Mouse (Mus musculus) midbrain, embryonic 15.5 days (tissue): ENCODE measurements around the gene Irf2. TPM values are rescaled to one million over a fixed set of nuclear protein-coding genes. Genes with fewer than 3 reads are reported as not detected.
"Not testable (repeated sequence)": the region's sequence is repeated elsewhere in the genome, so short reads cannot be mapped to it uniquely, and the experiment has no call there.

Source experiments
- ATAC-seq: fragments of 200-750 bp; cut with Nextera tagmentation; replicated peaks from 2 replicates; pipeline ENCODE4 v1.8.0; 2017; ENCODE audit warnings: moderate TSS enrichment
- H3K27ac ChIP-seq: fragments of 300-500 bp; sonication (generic); 2 replicates; pipeline ENCODE4 v1.5.1; 2015; ENCODE audit warnings: mild to moderate bottlenecking, inconsistent platforms
- H3K27me3 ChIP-seq: fragments of 300-500 bp; sonication (generic); replicated peaks from 2 replicates; pipeline ENCODE4 v1.6.1; 2015; ENCODE audit warnings: inconsistent platforms
- H3K36me3 ChIP-seq: fragments of 300-500 bp; sonication (generic); replicated peaks from 2 replicates; pipeline ENCODE4 v1.6.1; 2015; ENCODE audit warnings: inconsistent platforms
- H3K4me1 ChIP-seq: fragments of 300-500 bp; sonication (generic); 2 replicates; pipeline ENCODE4 v1.6.1; 2015; ENCODE audit warnings: inconsistent platforms
- H3K4me2 ChIP-seq: fragments of 300-500 bp; sonication (generic); 2 replicates; pipeline ENCODE4 v1.6.1; 2015; ENCODE audit warnings: inconsistent platforms, mild to moderate bottlenecking, moderate library complexity
- H3K4me3 ChIP-seq: fragments of 300-500 bp; sonication (generic); 2 replicates; pipeline ENCODE4 v1.5.1; 2015; ENCODE audit warnings: mild to moderate bottlenecking, inconsistent platforms
- H3K9ac ChIP-seq: fragments of 300-500 bp; sonication (generic); 2 replicates; pipeline ENCODE4 v1.6.1; 2015; ENCODE audit warnings: mild to moderate bottlenecking, inconsistent platforms
- H3K9me3 ChIP-seq: fragments of 300-500 bp; sonication (generic); 2 replicates; pipeline ENCODE4 v1.6.1; 2016; ENCODE audit warnings: inconsistent platforms
- WGBS: fragments of 180-500 bp; shearing (Covaris S2); methylation state at CpG from one replicate; pipeline ENCODE4 v1.1.7; 2015; ENCODE audit warnings: mixed read lengths; 5-methylcytosine and 5-hydroxymethylcytosine counted together
- polyA plus RNA-seq: library from polyadenylated mRNA; unstranded; fragments of >200 nt; fragmentation: Nextera tagmentation; extraction: Ambion mirVana; gene quantifications from 2 replicates; pipeline ENCODE4 v1.2.1, GENCODE M21; 2015

Gene Irf2
- polyA plus RNA-seq, 1 experiment from 2014 or later = 9.6 TPM

DNA sequence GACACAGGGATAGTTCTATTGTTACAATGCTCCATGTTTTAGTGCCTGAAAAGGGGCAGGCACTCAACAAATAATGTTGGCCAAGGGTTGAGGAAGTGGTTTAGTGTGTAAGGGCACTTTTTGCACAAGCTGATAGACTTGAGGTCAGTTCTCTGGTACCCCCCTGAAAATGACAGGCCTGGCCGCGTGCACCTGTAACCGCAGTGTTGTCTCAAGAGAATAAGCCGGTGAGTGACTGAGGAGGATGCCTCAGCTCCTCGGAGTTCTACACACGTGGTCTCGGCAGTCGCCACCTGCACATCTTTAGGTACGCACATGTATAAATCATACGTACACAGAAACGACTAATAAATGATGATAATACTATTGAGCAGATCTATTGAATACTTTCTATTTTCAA, 26.4 kb upstream of the Irf2 start:
- peaks cover 4% of the 10 kb centered on the region; the same call in 1 of the 2 replicates for H3K4me1 ChIP-seq
- no peaks in the 10 kb centered on the region for H3K36me3 ChIP-seq
- no peaks in the 10 kb centered on the region for H3K9me3 ChIP-seq
- WGBS = 89% methylated on average over 11 of the region's 11 CpGs
- no peak overlapping the region for H3K27ac ChIP-seq
- no peak for ATAC-seq
- no peak overlapping the region for H3K4me3 ChIP-seq
- H3K4me2 ChIP-seq = no peak overlapping the region
- H3K9ac ChIP-seq = no peak overlapping the region
- H3K27me3 ChIP-seq = no peaks in the 10 kb centered on the region

DNA sequence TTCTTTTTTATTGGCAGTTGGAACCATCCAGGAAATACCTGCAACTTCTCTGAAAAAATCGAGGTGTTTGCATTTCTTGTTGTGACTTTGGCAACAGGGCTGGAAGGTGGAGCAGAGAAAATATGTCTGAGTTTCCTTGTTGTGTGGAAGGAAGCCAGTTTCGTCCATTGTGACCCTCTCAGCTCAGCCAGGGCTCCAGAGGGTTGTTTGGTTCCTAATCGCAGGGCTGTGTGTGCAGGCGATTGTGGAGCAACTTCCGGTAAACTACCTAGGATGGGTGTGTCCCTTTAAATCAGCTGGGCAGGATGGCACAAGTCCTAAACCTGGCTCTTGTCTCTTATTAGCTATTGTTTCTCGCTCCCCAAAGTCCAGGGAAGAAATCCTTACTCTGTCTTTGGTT, 25.7 kb upstream of the Irf2 start:
- no peaks in the 10 kb centered on the region for H3K27me3 ChIP-seq
- H3K9me3 ChIP-seq = no peaks in the 10 kb centered on the region
- WGBS = 76% methylated on average over 6 of the region's 6 CpGs
- no peak overlapping the region for H3K27ac ChIP-seq
- no peak overlapping the region for H3K4me3 ChIP-seq
- H3K4me2 ChIP-seq = no peak overlapping the region
- no peaks in the 10 kb centered on the region for H3K36me3 ChIP-seq
- H3K4me1 ChIP-seq = peaks cover 4% of the 10 kb centered on the region; the same call in 1 of the 2 replicates
- ATAC-seq = no peak
- no peak overlapping the region for H3K9ac ChIP-seq

DNA sequence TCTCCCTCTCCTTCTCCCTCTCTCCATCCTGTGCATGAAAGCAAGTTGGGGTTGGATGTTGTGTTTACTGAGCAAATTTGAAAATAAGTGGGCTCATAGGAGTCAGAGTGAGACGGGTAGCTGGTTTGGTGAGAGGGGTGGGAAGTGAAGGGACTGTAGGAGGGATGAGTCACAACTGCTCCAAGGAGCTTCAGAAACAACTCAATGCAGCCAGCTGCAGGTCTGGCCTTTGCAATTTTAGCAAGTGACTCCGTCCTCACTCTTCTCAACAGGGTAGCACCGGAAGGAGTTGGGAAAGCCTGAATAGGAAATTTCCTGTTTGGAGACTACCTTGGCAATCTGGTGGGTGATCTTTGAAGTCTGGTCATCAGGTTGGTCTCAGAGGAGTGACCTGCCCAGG, 25.1 kb upstream of the Irf2 start:
- no peak overlapping the region for H3K4me2 ChIP-seq
- H3K27me3 ChIP-seq = no peaks in the 10 kb centered on the region
- H3K9ac ChIP-seq = no peak overlapping the region
- no peaks in the 10 kb centered on the region for H3K9me3 ChIP-seq
- no peaks in the 10 kb centered on the region for H3K36me3 ChIP-seq
- 73% methylated on average over 3 of the region's 3 CpGs for WGBS
- H3K4me1 ChIP-seq = peaks cover 4% of the 10 kb centered on the region; the same call in 1 of the 2 replicates
- no peak overlapping the region for H3K4me3 ChIP-seq
- ATAC-seq = no peak
- no peak overlapping the region for H3K27ac ChIP-seq

DNA sequence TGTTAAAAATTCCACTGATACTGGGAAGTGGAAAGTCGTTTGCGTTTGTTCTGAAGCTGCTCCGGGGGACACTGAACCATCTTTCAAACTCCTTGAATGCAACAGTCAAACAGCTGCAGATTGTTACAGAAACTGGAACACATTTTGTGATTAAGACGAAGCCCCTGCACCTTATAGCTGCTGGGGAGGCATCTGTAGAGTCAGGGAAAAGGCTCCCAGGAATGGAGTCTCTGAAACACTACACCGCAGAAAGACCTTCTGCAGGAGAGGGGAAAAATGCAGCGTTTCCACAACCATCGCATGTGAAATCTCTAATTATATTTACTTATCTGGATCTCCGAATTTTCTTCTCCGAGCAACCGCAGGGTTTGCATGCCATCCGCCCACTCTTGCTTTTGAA, 23.1 kb upstream of the Irf2 start:
- Histone ChIP-seq H3K36me3 (no peaks in the 10 kb centered on the region), H3K27me3 (no peaks in the 10 kb centered on the region), H3K4me3 (no peak overlapping the region), H3K4me1 (peaks cover 4% of the 10 kb centered on the region; the same call in 1 of the 2 replicates), H3K4me2 (no peak overlapping the region), H3K27ac (no peak overlapping the region), H3K9me3 (no peaks in the 10 kb centered on the region), H3K9ac (no peak overlapping the region)
- no peak for ATAC-seq
- 49% methylated on average over 11 of the region's 11 CpGs for WGBS

DNA sequence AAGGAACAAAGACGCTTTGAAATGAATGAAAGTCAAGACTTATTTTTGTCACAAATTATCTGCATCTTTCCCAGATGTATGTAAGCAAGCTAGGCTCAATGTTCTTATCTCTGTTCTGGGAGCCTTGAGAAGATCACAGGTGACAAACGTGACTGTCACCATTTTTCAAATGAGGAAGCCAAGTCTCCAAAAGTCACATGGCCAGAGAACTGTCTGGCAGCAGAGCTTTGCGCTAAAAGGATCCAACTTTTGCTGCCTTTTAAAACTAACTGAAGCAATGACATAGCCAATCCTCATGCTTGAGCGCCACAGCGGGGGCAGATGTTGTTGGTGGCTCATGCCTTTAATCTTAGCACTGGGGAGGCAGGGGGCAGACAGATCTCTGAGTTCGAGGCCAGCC, 22.4 kb upstream of the Irf2 start:
- 60% methylated on average over 6 of the region's 6 CpGs for WGBS
- Histone ChIP-seq H3K27me3 (no peaks in the 10 kb centered on the region), H3K9me3 (no peaks in the 10 kb centered on the region), H3K4me1 (peaks cover 4% of the 10 kb centered on the region; the same call in 1 of the 2 replicates), H3K36me3 (no peaks in the 10 kb centered on the region), H3K4me2 (no peak overlapping the region), H3K9ac (no peak overlapping the region), H3K27ac (no peak overlapping the region), H3K4me3 (no peak overlapping the region)
- no peak for ATAC-seq

DNA sequence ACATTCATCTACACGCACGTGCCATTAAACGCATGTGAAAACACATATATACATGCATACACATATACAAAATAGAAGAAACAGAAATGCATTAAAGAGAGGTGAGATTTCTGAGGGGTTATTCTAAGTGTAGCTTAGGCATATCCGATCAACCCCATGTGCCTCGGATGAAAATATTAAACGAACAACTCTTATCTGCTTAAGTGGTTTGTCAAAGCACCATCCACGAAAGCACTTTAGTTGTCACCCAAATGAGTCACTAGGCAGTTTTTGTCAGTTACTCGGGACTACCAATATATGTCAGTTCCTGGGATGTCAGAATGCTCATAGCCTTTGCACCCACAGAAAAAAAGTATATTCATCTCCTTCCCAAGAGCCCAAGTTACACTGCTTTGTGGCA, 21.2 kb upstream of the Irf2 start:
- Histone ChIP-seq H3K4me2 (no peak overlapping the region), H3K9me3 (no peaks in the 10 kb centered on the region), H3K27me3 (no peaks in the 10 kb centered on the region), H3K36me3 (no peaks in the 10 kb centered on the region), H3K4me1 (peaks cover 4% of the 10 kb centered on the region; the same call in 1 of the 2 replicates), H3K4me3 (no peak overlapping the region), H3K27ac (no peak overlapping the region), H3K9ac (no peak overlapping the region)
- no peak for ATAC-seq
- WGBS = 89% methylated on average over 8 of the region's 8 CpGs

DNA sequence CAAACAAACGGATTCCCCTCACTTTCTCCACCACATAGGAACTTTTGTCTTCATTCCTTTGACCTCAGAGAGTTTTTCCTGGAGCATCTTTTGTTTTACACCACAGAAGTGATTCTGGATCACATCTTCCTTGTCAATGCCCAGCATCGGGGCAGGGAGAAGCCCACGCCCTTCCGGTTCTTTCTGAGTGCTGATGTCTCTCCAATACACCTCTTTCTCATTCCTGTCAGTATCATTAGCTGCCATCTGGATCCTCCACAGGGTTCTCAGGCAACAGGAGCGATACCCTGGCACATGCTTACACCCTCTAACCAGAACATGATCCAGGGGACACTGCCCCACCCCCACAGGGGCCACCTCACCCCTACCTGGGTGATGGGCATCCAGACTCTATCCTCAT, 20.8 kb upstream of the Irf2 start:
- WGBS = 85% methylated on average over 5 of the region's 5 CpGs
- no peaks in the 10 kb centered on the region for H3K36me3 ChIP-seq
- H3K4me3 ChIP-seq = no peak overlapping the region
- no peaks in the 10 kb centered on the region for H3K27me3 ChIP-seq
- H3K9me3 ChIP-seq = no peaks in the 10 kb centered on the region
- no peak overlapping the region for H3K4me2 ChIP-seq
- no peak overlapping the region for H3K9ac ChIP-seq
- no peak overlapping the region for H3K27ac ChIP-seq
- ATAC-seq = no peak
- H3K4me1 ChIP-seq = peaks cover 4% of the 10 kb centered on the region; the same call in 1 of the 2 replicates

DNA sequence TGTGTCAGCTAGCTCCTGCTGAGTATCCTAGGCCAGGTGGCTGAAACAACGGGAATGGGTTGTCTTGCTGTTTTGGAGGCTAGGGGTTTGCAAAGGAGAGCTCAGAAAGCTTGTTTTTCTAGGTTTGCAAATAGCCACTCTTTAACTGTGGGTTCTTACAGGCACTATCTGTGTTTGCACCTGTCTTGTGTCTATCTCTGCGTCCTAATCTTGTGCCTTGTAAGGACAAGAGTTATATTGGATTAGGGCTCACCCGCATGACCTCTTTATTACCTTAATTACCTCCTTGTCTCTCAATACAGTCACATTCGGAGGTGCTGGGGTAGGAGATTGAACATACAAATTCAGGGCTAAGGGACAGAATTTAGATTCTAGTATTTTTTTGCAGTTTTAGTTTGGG, 18.9 kb upstream of the Irf2 start:
- no peak overlapping the region for H3K9ac ChIP-seq
- H3K4me2 ChIP-seq = no peak overlapping the region
- peaks cover 4% of the 10 kb centered on the region; the same call in 1 of the 2 replicates for H3K4me1 ChIP-seq
- H3K36me3 ChIP-seq = no peaks in the 10 kb centered on the region
- no peak overlapping the region for H3K27ac ChIP-seq
- ATAC-seq = no peak
- no peak overlapping the region for H3K4me3 ChIP-seq
- H3K9me3 ChIP-seq = no peaks in the 10 kb centered on the region
- no peaks in the 10 kb centered on the region for H3K27me3 ChIP-seq
- whole genome bisulfite sequencing = 69% methylated on average over 4 of the region's 4 CpGs

DNA sequence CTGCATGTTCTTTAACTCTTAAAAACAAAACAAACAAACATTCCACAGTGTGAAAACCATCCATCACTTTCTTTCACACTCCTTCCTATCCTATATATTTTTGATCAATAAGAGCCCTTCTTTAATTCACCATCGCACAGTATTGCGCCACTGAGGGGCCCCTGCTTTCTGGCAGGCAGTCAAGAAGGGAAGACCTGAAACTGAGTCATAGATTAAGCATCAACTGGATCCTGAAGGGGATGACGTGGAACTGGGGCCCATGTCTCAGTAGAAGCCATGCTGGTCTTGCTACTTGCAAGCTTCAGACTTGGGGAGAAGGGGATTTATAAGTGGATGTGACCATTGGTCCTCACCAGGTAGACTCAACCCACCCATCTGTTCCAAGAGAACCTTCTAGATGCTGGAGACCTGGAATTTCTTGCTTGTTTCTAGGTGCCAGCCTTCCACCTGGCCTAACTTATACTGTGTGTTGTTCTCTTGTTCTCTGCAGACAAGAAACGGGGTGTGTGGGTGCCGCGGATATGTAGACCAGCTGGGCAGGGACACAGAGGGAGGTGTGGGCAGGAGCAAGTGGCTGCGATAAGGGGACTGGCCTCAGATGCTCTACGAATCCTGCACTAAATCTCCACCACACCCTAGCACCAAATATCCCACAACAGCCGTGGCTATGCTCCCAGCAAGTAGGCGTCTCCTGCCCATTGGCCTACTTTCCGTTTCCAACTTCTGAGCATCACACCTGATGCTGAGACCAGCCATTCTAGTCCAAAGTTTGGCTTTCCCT, 18.3 kb upstream of the Irf2 start:
- no peaks in the 10 kb centered on the region for H3K9me3 ChIP-seq
- ATAC-seq = no peak
- H3K9ac ChIP-seq = no peak overlapping the region
- H3K4me2 ChIP-seq = no peak overlapping the region
- no peak overlapping the region for H3K27ac ChIP-seq
- peaks cover 2% of the 10 kb centered on the region; the same call in 1 of the 2 replicates for H3K4me1 ChIP-seq
- H3K36me3 ChIP-seq = no peaks in the 10 kb centered on the region
- H3K4me3 ChIP-seq = no peak overlapping the region
- H3K27me3 ChIP-seq = no peaks in the 10 kb centered on the region
- 92% methylated on average over 11 of the region's 11 CpGs for WGBS

DNA sequence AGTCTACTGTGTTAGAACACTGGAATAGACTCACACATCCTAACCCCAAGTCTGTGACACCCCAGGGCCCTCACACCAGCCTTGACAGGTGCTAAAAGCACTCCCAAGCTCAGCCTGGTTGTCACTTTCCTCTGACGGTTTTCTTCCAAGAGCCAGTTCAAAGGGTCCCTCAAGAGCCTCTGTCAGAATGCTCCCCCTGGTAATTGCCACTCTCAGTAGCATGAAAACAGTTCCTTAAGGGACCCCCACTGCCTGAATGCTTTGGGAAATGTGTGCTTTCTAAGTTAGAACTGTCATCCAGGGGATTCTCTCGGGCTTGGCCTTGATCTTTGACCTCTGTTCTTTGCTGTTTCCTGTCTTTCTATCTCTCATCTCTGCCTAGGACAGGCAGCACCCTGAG, 17.0 kb upstream of the Irf2 start:
- Histone ChIP-seq H3K4me1 (no peaks in the 10 kb centered on the region), H3K27me3 (no peaks in the 10 kb centered on the region), H3K4me2 (no peak overlapping the region), H3K4me3 (no peak overlapping the region), H3K36me3 (no peaks in the 10 kb centered on the region), H3K27ac (no peak overlapping the region), H3K9ac (no peak overlapping the region), H3K9me3 (no peaks in the 10 kb centered on the region)
- ATAC-seq = no peak
- 31% methylated on average over 2 of the region's 2 CpGs for WGBS

DNA sequence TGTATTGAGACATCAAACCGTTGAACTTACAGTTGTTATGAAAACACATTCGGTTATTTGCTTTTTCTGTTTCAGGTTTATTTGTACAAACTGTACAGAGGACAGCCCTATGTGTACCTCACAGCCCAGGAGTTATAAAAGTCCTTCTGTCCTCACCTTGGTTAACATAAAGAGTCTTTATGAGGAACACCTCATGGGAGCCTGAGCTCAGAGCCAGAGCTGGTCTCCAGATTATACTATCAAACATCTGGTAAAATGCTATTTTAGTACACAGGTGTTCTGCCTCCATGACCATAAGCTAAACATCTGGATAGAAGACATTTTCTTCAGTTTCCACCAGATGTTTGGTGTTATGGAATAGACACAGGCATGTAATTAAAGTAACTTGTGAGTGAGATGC, 13.1 kb upstream of the Irf2 start:
- 94% methylated on average over 2 of the region's 2 CpGs for WGBS
- no peak for ATAC-seq
- Histone ChIP-seq H3K9ac (no peak overlapping the region), H3K9me3 (no peaks in the 10 kb centered on the region), H3K36me3 (no peaks in the 10 kb centered on the region), H3K4me3 (no peak overlapping the region), H3K4me1 (no peaks in the 10 kb centered on the region), H3K4me2 (no peak overlapping the region), H3K27me3 (no peaks in the 10 kb centered on the region), H3K27ac (no peak overlapping the region)

DNA sequence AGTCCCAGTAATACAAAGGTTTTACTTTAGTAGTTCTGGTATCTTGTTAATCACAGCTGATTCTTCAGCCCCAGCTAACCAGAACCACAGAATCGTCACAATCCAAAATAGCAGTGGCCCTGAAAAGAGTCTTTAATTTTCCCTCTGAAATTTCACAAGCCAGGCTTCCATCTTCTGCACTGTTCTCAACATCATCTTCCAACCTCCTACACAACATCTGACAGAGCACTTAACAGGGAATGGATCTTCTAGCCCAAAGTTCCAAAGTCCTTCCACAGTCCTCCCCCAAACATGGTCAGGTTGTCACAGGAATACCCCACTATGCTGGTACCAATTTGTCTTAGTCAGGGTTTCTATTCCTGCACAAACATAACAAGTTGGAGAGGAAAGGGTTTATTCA, 9.9 kb upstream of the Irf2 start:
- H3K9me3 ChIP-seq, H3K27ac ChIP-seq, ATAC-seq, H3K4me1 ChIP-seq, H3K9ac ChIP-seq, H3K36me3 ChIP-seq, H3K4me2 ChIP-seq, H3K4me3 ChIP-seq, H3K27me3 ChIP-seq: not testable (repeated sequence)
- 81% methylated on average over 1 of the region's 1 CpGs for WGBS

DNA sequence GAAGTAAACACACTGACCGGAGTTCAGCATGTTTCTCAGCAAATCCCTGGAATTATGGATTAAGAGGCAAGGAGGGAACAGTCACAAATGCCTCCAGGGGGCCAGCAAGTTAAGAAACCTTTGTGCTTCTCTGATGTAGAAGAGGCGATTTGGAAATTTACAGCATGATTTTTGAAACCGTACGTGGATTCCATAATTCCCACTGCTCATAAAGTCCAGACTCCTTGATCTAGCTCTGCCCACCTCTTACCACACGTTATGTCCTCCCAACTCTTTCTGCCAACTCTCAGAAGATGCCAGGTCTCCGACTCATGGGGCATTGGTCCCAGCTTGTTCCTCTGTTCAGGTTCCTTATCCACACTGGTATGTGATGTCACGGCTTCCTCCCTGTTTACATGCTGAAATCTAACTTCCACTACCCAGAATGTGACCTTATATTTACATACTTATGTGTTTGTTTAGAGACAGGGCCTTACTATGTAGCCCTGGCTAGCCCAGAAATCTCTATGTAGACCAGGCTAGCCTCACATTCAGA, 7.1 kb upstream of the Irf2 start:
- ATAC-seq = no peak
- H3K4me2 ChIP-seq = no peak overlapping the region
- no peaks in the 10 kb centered on the region for H3K27me3 ChIP-seq
- H3K36me3 ChIP-seq = no peaks in the 10 kb centered on the region
- no peaks in the 10 kb centered on the region for H3K9me3 ChIP-seq
- 86% methylated on average over 7 of the region's 7 CpGs for WGBS
- no peaks in the 10 kb centered on the region for H3K4me1 ChIP-seq
- no peak overlapping the region for H3K4me3 ChIP-seq
- no peak overlapping the region for H3K27ac ChIP-seq
- no peak overlapping the region for H3K9ac ChIP-seq
